Mouse (Mus musculus): ENCODE measurements around the gene Cdc123. TPM values are rescaled to one million over a fixed set of nuclear protein-coding genes. Genes with fewer than 3 reads are reported as not detected.

Cdc123 gene
- 240 TPM for polyA plus RNA-seq (2014; fragmentation: Illumina TruSeq; extraction: RNeasy Lipid Tissue Mini Kit (QIAGEN cat#74804))

GRCm38 (mm10) chr2:5844873-5845631 lies at the start of gene Cdc123, which contains the start of gene Nudt5:
Gene Cdc123, minus strand, starts transcription at chr2:5845164.
Gene Nudt5, plus strand, starts transcription at chr2:5845019.

GRCm38 (mm10) chr2:5862834-5863233 lies 17.9 kb upstream of the Cdc123 start, which contains the start of gene Gm13199:
Gene Gm13199, minus strand, starts transcription at chr2:5862934.

Other genes with a start within 250 kb of the Cdc123 start
- 11.6 TPM for gene Camk1d, start 130.6 kb downstream of the Cdc123 start, polyA plus RNA-seq (2014; fragmentation: Illumina TruSeq; extraction: RNeasy Lipid Tissue Mini Kit (QIAGEN cat#74804))
- 45.1 TPM for gene Nudt5, start 145 bp downstream of the Cdc123 start, polyA plus RNA-seq (2014; fragmentation: Illumina TruSeq; extraction: RNeasy Lipid Tissue Mini Kit (QIAGEN cat#74804))
- gene Gm13199, start 17.8 kb upstream of the Cdc123 start, polyA plus RNA-seq (2014; fragmentation: Illumina TruSeq; extraction: RNeasy Lipid Tissue Mini Kit (QIAGEN cat#74804)), result not detected
- gene Sec61a2, start 50.3 kb upstream of the Cdc123 start, polyA plus RNA-seq (2014; fragmentation: Illumina TruSeq; extraction: RNeasy Lipid Tissue Mini Kit (QIAGEN cat#74804)), result 63.5 TPM
- gene Dhtkd1, start 97.6 kb upstream of the Cdc123 start, polyA plus RNA-seq (2014; fragmentation: Illumina TruSeq; extraction: RNeasy Lipid Tissue Mini Kit (QIAGEN cat#74804)), result 8.5 TPM
- 122 TPM for gene Upf2, start 106.3 kb upstream of the Cdc123 start, polyA plus RNA-seq (2014; fragmentation: Illumina TruSeq; extraction: RNeasy Lipid Tissue Mini Kit (QIAGEN cat#74804))

All from ovary, adult 10 weeks (tissue).